Mouse (Mus musculus): Measurements from ENCODE around the gene Magi2.

Magi2 gene

GRCm38 (mm10) chr5:20363216-20363615, 1136.4 kb downstream of the Magi2 start:
- no peak for DNase-seq (ENCODE audit: low spot score)

- no peak for DNase-seq (ENCODE audit: low spot score)
These were observed 1146.8 kb downstream of the Magi2 start for GRCm38 (mm10) chr5:20373586-20373985.

GRCm38 (mm10) chr5:20378071-20378800, 1151.4 kb downstream of the Magi2 start:
- no peak for DNase-seq (ENCODE audit: low spot score)

- no peak for DNase-seq (ENCODE audit: low spot score)
These were observed 1177.7 kb downstream of the Magi2 start for GRCm38 (mm10) chr5:20404533-20404932.

GRCm38 (mm10) chr5:20406626-20407025, 1179.8 kb downstream of the Magi2 start:
- no peak for DNase-seq (ENCODE audit: low spot score)

DNA sequence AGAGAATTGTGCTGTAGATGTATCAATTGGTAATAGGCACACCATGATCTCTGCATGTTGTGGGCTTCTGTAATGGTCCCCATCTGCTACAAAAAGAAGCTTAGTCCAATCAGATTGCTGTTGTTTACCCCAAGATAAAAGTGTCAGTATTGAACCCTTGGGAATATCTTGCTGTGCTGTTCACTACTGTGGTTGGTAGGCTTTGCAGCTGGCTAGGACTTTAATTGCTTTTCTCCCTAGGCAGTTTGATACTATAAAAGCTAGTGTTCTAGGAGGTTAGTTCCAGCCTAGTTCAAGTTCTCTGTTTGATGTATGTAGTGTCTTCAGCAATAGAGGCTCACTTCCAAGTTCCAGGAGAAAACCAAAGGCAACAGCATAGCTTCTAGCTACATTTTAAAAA, 1188.5 kb downstream of the Magi2 start:
- DNase-seq (ENCODE audit: low spot score): no peak

DNA sequence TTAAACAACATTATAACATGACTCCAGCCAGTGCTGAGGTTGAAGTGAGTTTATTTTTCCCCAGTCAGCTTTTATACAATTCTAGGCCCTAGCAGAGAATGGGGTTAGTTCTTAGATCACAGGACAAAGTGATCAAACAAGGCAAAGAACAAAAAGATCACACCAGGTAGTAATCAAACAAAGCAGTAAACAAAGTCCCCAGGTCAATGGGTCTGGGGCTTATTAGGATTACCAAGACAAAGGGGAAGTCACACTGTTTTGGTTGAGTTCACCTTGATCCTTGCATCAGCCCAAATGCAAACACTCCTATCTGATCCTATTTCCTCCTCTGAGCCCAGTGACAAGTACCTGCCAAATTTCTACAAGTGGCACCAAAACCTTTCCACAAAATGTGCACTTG, 1190.5 kb downstream of the Magi2 start:
- no peak for DNase-seq (ENCODE audit: low spot score)

GRCm38 (mm10) chr5:20432148-20432813, 1205.4 kb downstream of the Magi2 start:
- no peak for DNase-seq (ENCODE audit: low spot score)

DNA sequence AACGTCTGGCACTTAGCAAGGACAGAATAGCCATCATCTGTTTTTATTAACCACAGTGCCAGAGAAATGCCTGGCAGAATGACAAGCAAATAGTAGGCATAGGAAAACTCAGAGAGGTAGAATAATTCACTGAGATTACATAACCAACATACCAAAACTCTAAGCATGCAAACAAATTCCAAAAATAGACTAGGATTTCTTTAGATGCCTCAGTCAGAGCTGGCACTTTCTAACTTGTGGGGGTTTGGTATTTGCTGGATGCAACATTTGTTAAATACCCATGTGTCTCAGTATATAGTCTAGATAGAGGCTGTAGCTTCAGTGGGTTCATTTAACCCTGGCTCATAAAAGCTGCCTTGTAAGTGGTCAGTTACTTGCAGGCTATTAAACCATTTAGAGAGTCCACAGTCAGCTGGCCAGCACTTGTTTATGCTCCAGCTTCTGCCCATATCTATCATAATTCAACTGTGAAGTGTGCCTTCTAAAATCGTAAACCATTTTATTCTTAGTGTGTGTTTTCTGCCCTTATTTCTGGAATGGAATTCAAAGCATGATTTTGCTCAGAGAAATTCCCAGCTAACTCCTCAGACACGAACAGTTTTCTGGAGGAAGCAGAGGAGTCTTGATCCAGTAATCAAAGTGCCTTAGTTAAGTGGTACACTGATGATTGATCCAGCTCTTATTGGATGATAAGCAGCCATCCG, 1219.8 kb downstream of the Magi2 start:
- no peak for DNase-seq (ENCODE audit: low spot score)

DNA sequence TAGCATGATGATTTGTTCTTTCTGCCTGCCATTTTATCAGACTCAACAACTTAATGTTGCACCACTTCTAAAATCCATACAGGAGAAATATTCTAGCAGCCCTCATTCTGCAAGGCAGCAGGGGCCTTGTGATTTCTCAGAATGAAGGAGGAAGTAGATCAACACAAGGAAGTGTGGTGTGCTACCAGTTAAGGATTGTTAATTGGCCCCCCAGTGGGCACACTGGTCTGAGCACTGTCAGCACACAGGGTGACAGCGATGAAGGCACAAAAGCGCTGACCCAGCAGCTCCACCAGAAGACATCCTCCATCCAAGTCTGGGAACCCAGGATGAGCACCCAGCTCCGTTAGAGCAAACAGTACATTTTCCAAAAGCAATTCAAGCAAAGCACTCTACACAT, 1229.3 kb downstream of the Magi2 start:
- DNase-seq (ENCODE audit: low spot score): no peak

GRCm38 (mm10) chr5:20457742-20458510, 1231.1 kb downstream of the Magi2 start:
- no peak for DNase-seq (ENCODE audit: low spot score)

DNA sequence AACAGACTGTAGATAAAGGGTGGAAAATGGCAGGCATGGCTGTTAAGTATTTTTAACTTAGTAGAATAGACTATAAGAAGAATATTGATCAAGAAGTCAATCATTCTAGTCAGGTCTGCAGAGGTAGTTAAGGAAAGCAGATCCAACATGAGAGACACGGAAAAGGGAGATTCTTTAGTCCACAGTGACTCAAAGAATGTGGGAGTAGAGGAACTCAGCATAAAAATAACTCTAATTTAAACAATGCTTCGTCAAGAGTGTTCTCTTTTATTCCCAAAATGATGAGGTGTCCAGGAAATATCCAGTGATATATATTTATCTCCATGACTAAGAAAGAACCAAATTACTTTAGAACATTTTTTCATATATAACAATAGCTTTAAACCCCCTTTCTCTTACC, 1234.9 kb downstream of the Magi2 start:
- no peak for DNase-seq (ENCODE audit: low spot score)

DNA sequence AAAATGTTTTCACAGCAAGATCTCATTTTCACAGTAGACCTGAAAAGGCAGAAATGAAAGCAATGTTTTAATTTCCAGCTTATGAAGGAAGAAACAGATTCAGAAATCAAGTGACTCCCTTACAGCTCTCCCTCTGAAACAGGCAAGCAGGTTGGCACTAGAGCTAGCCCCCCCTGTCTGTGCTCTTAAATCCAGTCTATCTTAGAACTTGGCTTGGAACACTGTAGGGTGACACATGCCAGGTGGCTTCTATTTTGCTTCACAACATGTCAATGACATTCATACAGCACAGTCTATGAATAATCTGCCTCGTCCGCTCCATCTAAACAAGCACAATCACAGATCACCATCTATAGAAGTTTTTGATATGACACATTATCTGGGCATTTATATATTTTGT, 1235.5 kb downstream of the Magi2 start:
- no peak for DNase-seq (ENCODE audit: low spot score)

DNA sequence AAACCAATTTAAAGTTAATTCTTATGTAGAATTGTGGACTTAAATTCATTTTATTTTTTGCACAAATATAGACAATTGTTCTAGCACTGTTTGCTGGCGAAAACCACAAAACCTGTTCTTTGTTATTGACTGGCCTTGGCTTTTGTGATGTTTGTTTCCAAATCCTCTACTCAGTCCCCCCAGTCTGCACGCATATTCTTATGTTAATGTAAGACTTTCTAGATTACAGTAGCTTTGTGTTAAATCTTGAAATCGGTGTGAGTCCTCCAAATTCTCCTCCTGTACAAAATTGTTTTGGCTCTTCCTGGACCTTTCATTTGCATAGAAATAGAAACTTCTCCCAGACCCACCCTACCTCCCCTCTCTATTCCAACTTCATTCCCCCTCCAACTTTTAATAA, 1242.9 kb downstream of the Magi2 start:
- no peak for DNase-seq (ENCODE audit: low spot score)

DNA sequence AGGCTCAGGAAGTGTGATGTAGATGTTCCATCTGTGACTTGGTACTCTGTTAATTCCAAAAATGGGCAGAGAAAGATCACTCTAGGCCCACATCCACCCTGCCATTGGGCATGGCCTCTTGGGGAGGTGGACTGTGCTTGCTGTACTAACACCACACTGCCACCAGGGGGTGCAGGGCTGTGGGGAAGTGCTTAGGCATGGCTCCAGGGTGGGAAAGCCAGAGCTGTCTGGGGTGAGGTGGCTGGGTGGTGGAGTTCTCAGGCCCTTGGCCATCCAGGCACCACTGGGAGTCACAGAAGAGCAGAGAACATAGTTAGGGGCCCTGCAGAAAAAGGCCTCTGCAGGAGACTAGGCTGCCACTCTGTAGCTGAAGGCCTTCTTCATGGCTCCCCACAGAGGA, 1243.6 kb downstream of the Magi2 start:
- no peak for DNase-seq (ENCODE audit: low spot score)

DNA sequence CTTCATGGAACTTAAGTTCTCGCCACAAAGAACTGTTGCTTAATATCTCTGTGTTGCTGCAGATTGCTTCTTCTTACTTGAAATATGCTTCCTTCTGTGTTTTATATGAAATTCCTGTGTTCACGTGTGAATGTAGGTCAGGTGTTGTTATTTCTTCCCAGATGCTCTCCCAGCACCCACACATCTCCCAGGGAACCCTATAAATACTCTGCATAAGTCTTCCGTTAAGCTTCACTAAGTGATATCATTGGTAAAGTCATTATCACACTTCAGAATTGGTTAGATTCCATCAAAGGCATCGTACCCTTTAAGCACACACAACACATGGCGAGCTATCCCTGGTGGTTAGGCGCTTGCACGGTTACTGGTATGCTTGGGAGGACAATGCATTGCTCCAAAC, 1257.7 kb downstream of the Magi2 start:
- no peak for DNase-seq (ENCODE audit: low spot score)

DNA sequence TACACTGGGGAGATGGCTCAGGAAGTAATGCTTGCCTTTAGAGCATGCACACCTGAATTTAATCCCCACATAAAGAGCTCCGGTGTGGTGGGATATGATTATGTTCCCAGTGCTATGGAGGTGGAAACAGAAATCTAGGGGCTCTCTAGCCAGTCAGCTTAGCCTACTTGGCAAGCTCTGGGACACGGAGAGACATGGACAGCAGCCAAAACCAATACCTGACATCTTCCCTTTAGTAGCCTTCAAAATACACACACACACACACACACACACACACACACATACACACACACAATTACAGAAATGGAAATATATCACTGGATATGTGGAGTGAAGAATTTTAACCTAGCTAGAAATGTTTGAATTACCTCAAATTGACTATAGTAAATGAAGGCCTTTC, 1265.1 kb downstream of the Magi2 start:
- DNase-seq (ENCODE audit: low spot score): no peak

GRCm38 (mm10) chr5:20492679-20493078, 1265.8 kb downstream of the Magi2 start:
- no peak for DNase-seq (ENCODE audit: low spot score)

DNA sequence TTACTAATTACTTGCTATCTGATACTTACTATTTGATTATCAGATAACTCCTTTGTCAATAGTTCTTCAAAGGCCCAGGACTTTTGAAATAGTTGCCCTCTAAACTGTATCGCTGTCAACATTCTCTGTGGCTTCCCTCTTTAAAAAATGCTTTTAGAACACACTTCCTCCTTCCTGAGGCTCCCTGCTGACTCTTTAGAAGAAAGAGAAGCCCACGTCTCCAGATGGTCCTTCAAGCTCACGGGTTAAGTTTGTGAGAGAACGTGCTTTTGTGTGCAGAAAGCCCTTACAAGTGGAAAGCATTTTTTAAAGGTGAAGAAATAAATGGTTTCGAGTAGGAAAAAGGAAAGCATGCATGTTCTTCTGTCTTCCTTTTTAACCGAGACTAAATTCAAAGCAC, 1267.2 kb downstream of the Magi2 start:
- no peak for DNase-seq (ENCODE audit: low spot score)

- no peak for DNase-seq (ENCODE audit: low spot score)
These were observed 1270.1 kb downstream of the Magi2 start for GRCm38 (mm10) chr5:20496924-20497323.

- DNase-seq (ENCODE audit: low spot score): no peak
These were observed 1272.3 kb downstream of the Magi2 start for GRCm38 (mm10) chr5:20499031-20499600.

DNA sequence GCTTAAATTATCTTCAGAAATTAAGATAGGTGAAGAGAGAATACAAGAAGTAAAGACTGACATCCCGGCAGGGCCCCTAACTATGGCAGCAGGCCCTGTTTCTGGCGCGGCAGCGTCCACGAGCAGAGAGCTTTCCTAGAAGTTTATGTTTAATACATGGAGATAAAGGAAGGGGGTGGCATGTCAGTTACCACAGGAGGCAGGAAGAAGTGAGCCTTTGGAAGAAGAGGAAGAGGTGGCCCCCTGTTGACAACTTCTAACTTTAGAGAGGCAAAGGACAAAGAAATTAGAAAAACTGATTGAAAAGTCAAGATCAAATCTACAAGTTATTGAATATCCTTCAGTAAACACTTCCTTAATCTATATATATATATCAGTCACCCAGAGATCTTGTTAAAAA, 1281.8 kb downstream of the Magi2 start:
- no peak for DNase-seq (ENCODE audit: low spot score)
